Mouse (Mus musculus) limb, embryonic 15.5 days (tissue): ENCODE results near the gene Oas1f. TPM values are rescaled to one million over a fixed set of nuclear protein-coding genes. Genes with fewer than 3 reads are reported as not detected.
"Not testable (repeated sequence)": the region's sequence is repeated elsewhere in the genome, so short reads cannot be mapped to it uniquely, and the experiment has no call there.

Source experiments
- ATAC-seq: fragments of 200-750 bp; cut with Nextera tagmentation; 2 replicates; pipeline ENCODE4 v1.8.0; 2017; ENCODE audit warnings: low read depth, moderate TSS enrichment; ENCODE audit not compliant: insufficient number of reproducible peaks, low FRiP score, low TSS enrichment
- H3K27ac ChIP-seq: fragments of 300-500 bp; sonication (generic); 2 replicates; pipeline ENCODE4 v1.5.1; 2015; ENCODE audit warnings: moderate library complexity, mild to moderate bottlenecking, inconsistent platforms
- H3K27me3 ChIP-seq: fragments of 300-500 bp; sonication (generic); 2 replicates; pipeline ENCODE4 v1.6.1; 2015; ENCODE audit warnings: inconsistent platforms
- H3K36me3 ChIP-seq: fragments of 300-500 bp; sonication (generic); 2 replicates; pipeline ENCODE4 v1.6.1; 2015; ENCODE audit warnings: inconsistent platforms
- H3K4me1 ChIP-seq: fragments of 300-500 bp; sonication (generic); 2 replicates; pipeline ENCODE4 v1.6.1; 2015; ENCODE audit warnings: inconsistent platforms
- H3K4me2 ChIP-seq: fragments of 300-500 bp; sonication (generic); 2 replicates; pipeline ENCODE4 v1.6.1; 2015; ENCODE audit warnings: mild to moderate bottlenecking, inconsistent platforms
- H3K4me3 ChIP-seq: fragments of 300-500 bp; sonication (generic); 2 replicates; pipeline ENCODE4 v1.5.1; 2015; ENCODE audit warnings: mild to moderate bottlenecking, inconsistent platforms
- H3K9ac ChIP-seq: fragments of 300-500 bp; sonication (generic); 2 replicates; pipeline ENCODE4 v1.6.1; 2015; ENCODE audit warnings: inconsistent platforms
- H3K9me3 ChIP-seq: fragments of 300-500 bp; sonication (generic); 2 replicates; pipeline ENCODE4 v1.6.1; 2016; ENCODE audit warnings: inconsistent platforms
- WGBS: fragments of 180-500 bp; shearing (Covaris S2); methylation state at CpG from one replicate; pipeline ENCODE4 v1.1.7; 2015; 5-methylcytosine and 5-hydroxymethylcytosine counted together
- microRNA-seq: library from miRNA; unstranded; fragments of <30 nt; microRNA quantifications from one replicate; pipeline ENCODE4, GENCODE M21; 2016
- polyA plus RNA-seq: library from polyadenylated mRNA; unstranded; fragments of >200 nt; fragmentation: Nextera tagmentation; extraction: Ambion mirVana; gene quantifications from 2 replicates; pipeline ENCODE4 v1.2.1, GENCODE M21; 2015

Gene Oas1f
- polyA plus RNA-seq, 1 experiment from 2014 or later: 0.42 TPM

DNA sequence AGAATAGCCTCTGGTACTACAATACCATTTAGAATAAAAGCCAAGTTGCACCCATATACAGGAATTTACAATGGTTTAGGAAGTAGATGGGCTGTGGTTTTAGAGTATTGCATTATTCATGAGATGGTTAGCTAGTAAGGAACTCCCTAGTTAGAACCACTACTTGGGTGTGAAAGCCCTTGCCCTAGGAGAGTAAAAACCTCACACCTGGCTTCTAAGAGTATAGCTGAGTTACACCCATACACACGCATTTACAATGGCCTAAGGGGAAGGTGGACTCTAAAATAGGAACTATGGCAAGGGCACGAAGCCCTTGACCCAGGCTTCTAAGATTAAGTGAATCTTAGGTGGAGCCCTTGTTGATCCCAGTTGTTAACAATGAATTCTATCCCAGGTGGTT, 47.5 kb downstream of the Oas1f start:
- not testable (repeated sequence) for ATAC-seq, H3K36me3 ChIP-seq, H3K27me3 ChIP-seq, H3K4me2 ChIP-seq, H3K4me3 ChIP-seq, H3K27ac ChIP-seq, H3K4me1 ChIP-seq, H3K9me3 ChIP-seq, H3K9ac ChIP-seq
- WGBS: 56% methylated on average over 2 of the region's 2 CpGs

DNA sequence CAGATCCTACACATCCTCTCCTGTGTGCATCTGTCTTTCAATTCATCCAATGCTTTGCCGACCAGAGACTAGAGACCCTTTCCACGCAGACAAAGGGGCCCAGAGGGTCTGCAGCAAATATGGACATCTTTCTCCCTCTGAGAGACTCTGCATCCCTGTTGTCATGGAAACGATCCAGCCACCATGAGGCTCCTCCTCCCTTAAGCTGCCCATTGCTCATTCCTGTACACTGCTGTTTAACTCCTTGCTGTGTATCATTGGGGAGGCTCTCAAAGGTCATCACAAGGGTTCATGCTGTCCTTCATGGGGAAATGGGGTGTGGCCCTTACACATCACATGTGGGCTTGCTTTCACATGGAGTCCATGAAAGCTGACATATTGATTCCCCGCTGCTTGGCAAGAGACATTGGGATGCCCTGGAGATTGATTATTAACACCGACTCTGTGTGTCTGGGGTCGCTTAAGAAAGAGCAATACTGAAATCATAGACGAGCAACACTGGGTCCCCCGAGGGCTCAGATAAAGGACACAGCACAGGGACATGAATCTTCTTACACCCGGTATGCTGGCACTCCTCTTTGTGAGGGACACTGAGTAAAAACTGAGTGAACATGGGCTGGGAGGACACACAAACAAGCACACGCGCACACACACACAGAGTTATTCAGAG, 48.2 kb downstream of the Oas1f start:
- Histone ChIP-seq H3K4me3 (no peak overlapping the region), H3K27ac (no peak overlapping the region), H3K36me3 (no peaks in the 10 kb centered on the region), H3K4me2 (no peak overlapping the region), H3K27me3 (no peaks in the 10 kb centered on the region), H3K4me1 (no peaks in the 10 kb centered on the region), H3K9me3 (no peaks in the 10 kb centered on the region), H3K9ac (no peak overlapping the region)
- ATAC-seq: no peak
- 86% methylated on average over 11 of the region's 11 CpGs for WGBS

DNA sequence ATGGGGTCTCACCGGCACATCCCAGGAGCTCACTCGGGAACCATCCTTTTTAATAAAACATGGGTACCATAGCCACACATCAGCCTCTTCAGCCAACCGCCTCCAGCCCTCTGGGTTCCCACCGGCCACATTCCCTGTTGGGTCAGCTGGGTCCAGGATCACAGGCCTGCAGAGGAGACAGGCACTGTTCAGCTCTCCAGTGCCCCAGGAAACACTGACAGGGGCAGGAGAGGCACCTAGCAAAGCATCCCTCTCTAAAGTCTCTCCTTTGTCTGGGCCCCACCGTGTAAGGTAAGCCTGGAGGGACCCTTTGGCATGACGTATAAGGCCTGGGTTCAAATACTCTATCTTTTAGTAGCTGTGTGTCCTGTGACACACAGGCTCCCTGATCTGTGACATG, 51.1 kb downstream of the Oas1f start:
- Histone ChIP-seq H3K27ac (no peak overlapping the region), H3K4me2 (no peak overlapping the region), H3K27me3 (no peaks in the 10 kb centered on the region), H3K4me1 (no peaks in the 10 kb centered on the region), H3K9ac (no peak overlapping the region), H3K36me3 (no peaks in the 10 kb centered on the region), H3K4me3 (no peak overlapping the region), H3K9me3 (no peaks in the 10 kb centered on the region)
- ATAC-seq: no peak
- 90% methylated on average over 6 of the region's 6 CpGs for WGBS

DNA sequence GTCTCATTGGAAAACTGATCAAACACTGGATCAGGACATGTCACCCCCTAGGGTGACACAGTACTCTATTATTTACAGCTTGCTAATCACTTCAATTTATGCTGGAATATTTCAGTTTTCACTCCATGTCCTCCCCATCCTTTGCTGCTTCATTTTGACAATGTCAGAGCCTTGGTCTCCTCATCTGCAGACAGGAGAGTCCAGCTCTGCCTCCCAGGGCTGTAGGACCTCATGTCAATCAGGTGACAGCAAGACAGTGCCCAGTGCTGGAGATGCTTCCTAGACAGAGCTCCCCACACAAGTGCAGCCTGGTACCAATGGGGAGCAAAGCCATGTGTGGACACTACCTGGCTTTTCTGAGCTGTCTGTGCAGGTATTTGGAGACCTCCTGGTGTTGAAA, 51.6 kb downstream of the Oas1f start:
- no peak overlapping the region for H3K4me3 ChIP-seq
- no peak overlapping the region for H3K27ac ChIP-seq
- no peak overlapping the region for H3K9ac ChIP-seq
- H3K27me3 ChIP-seq: no peaks in the 10 kb centered on the region
- H3K9me3 ChIP-seq: no peaks in the 10 kb centered on the region
- no peak overlapping the region for H3K4me2 ChIP-seq
- no peaks in the 10 kb centered on the region for H3K4me1 ChIP-seq
- no peaks in the 10 kb centered on the region for H3K36me3 ChIP-seq
- ATAC-seq: no peak

DNA sequence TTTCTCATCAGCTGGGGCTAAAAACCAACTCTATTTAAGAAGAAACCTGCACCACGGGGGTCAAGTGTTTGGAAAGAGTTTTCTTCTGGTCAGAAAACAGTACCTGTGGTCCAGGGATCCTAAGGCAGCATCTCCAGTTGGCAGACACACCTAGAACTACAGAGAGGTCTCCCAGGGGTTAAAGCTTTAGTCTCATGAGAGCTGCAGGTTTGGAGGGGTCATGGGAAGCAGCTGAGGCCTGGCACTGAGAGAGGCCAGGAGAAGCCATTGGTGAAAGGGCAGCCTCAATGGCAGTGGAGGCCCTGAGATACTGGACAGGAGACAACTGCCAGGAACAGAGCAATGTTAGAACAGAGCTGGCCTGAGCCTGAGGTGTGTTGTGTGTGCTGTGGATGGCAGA, 53.5 kb downstream of the Oas1f start:
- H3K4me2 ChIP-seq: no peak overlapping the region
- H3K36me3 ChIP-seq: no peaks in the 10 kb centered on the region
- WGBS: 61% methylated on average over 1 of the region's 1 CpGs
- H3K27ac ChIP-seq: no peak overlapping the region
- H3K4me1 ChIP-seq: no peaks in the 10 kb centered on the region
- ATAC-seq: no peak
- no peak overlapping the region for H3K4me3 ChIP-seq
- H3K9me3 ChIP-seq: no peaks in the 10 kb centered on the region
- no peaks in the 10 kb centered on the region for H3K27me3 ChIP-seq
- no peak overlapping the region for H3K9ac ChIP-seq

GRCm38 (mm10) chr5:120902056-120902455, 54.9 kb downstream of the Oas1f start:
- Histone ChIP-seq H3K4me3 (no peak overlapping the region), H3K36me3 (no peaks in the 10 kb centered on the region), H3K27me3 (no peaks in the 10 kb centered on the region), H3K9ac (no peak overlapping the region), H3K4me1 (no peaks in the 10 kb centered on the region), H3K27ac (no peak overlapping the region), H3K4me2 (no peak overlapping the region), H3K9me3 (no peaks in the 10 kb centered on the region)
- 92% methylated on average over 5 of the region's 5 CpGs for WGBS
- no peak for ATAC-seq

DNA sequence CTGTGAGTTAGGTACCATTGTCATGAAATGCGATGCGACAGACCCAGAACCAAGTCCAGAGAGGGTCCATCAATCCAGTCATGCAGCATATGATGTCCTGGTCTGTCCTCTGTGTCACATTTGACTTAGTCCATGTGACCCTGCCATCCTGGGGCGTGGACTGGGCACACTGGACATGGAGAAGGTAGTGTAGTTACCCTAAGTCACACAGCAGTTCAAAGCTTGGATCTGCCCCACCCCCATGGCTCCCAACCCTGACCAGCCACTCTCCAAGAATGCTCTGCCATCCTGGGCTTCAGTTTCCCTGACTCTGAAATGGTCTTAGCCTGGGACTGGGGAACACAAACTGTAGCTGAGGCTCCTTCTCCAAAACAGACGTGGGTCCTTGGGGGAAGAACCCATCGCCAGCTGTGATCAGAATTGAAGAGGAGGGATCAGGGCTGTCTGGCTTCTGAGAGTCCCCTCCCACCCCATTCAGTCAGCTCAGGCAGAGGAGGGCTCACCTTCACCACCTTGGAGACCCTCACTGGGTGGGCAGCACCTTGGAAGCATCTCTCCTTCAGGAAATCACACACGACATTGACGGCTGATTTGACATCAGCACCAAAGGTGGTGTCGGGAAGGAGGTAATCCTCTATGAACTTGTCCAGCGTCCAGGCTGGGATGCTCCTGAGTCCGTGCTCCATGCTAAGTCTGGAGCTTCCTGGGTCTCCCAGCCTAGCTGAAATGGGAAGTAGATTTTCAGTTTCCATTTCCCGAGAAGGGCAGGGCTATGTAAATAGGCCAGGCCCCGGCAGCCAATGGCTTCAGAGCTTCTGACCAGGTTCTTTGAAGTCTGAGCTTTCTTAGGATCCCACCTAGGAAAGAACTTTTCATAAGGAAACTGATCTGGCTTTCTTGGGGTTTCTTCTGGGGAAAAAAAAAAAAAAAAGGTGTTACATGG, 59.9 kb downstream of the Oas1f start, which contains the start of gene Oas1a:
Oas1a (minus strand) TSS at position 731 of the 943 bp plus-strand sequence.
- not testable (repeated sequence) for H3K4me2 ChIP-seq, H3K9ac ChIP-seq, H3K4me3 ChIP-seq, H3K36me3 ChIP-seq, ATAC-seq, H3K27ac ChIP-seq, H3K4me1 ChIP-seq, H3K9me3 ChIP-seq, H3K27me3 ChIP-seq
- 29% methylated on average over 9 of the region's 12 CpGs for WGBS

Small RNA genes lying within 50 kb of the gene (microRNA-seq; reads per million reads assigned to microRNA genes)
- gene Gm22907: not detected

Other genes starting within 250 kb of the Oas1f start
- gene Rita1, start 234.8 kb upstream of the Oas1f start, polyA plus RNA-seq: 13.8 TPM in 2 replicates
- gene Ddx54, start 234.6 kb upstream of the Oas1f start, polyA plus RNA-seq: 39.4 and 41.7 TPM in 2 replicates
- gene Cfap73, start 213.1 kb upstream of the Oas1f start, polyA plus RNA-seq: not detected in 2 replicates
- gene Rasal1, start 198.6 kb upstream of the Oas1f start, polyA plus RNA-seq: 0.43 and 0.49 TPM in 2 replicates
- 2.7 and 4.0 TPM in 2 replicates for gene Dtx1, start 135.4 kb upstream of the Oas1f start, polyA plus RNA-seq
- 0.32 and 0.44 TPM in 2 replicates for gene Oas2, start 97.5 kb upstream of the Oas1f start, polyA plus RNA-seq
- 0.16 and 0.18 TPM in 2 replicates for gene Oas3, start 69.7 kb upstream of the Oas1f start, polyA plus RNA-seq
- gene Oas1e, start 51.8 kb upstream of the Oas1f start, polyA plus RNA-seq: not detected in 2 replicates
- gene Oas1c, start 34.9 kb upstream of the Oas1f start, polyA plus RNA-seq: 0.17 and 0.35 TPM in 2 replicates
- gene Oas1h, start 14.1 kb downstream of the Oas1f start, polyA plus RNA-seq: not detected in 2 replicates
- 0.48 and 0.81 TPM in 2 replicates for gene Oas1g, start 40.2 kb downstream of the Oas1f start, polyA plus RNA-seq
- gene Oas1a, start 60.2 kb downstream of the Oas1f start, polyA plus RNA-seq: 2.3 and 2.5 TPM in 2 replicates
- not detected in 2 replicates for gene Oas1d, start 67.2 kb downstream of the Oas1f start, polyA plus RNA-seq
- gene Rph3a, start 162.7 kb downstream of the Oas1f start, polyA plus RNA-seq: 0.04 and 0.06 TPM in 2 replicates